Comparison of ENCODE assay signal across 20 mouse cellular contexts in the genomic region with DNA sequence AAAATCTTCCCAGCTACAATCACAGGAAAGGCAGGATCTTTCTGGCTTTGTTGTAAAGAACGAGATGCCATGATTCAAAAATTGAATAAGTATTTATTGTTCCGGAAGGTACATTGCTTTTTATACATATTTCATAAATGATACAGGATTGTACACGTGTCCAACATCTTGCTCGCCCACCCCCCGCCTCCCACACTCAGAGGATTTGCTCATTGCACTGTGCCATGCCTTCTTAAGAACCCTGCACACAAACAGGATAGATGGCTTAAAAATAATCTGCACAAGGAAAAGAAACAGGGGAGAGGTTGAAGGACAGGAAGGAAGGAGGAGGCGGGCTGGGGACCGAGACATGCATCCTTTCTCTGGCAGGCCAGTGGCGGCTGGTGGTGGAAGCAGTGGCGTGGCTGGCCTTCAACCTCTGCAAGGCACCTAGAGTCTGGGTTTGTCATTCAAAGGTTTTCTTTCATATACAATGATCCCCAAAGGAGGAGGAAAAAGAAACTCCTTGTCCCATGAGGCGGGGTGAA. TPM values are rescaled to one million over a fixed set of nuclear protein-coding genes. Genes with fewer than 3 reads are reported as not detected.
DNase-seq lines count a peak whose midpoint lies in the region; ATAC-seq and TF ChIP-seq lines count a peak whose summit lies in the region.
"Had no signal": no experiment of that assay in that cellular context is flagged by ENCODE, and none has a peak within 500 bp of the region (broad histone marks: within the 10 kb centered on the region; RNA-seq: fewer than 3 reads in every experiment).

No protein-coding gene starts in this region.

- intact Hi-C loops in heart, postnatal 25 days (cut with DNase I): no loop called here

- H3K4me2 ChIP-seq in heart, postnatal 0 days (ENCODE audit: low read depth, low read length): no peak overlapping the region
- no peak overlapping the region for H3K4me2 ChIP-seq in liver, embryonic 12.5 days
- H3K4me2 ChIP-seq: hindbrain, embryonic 13.5 days; intestine, embryonic 15.5 days; liver, embryonic 11.5 days had no signal

- H3K27me3 ChIP-seq in heart, postnatal 0 days (ENCODE audit: control insufficient read depth, insufficient read depth, low read length): no peaks in the 10 kb centered on the region
- H3K27me3 ChIP-seq in liver, adult 2 months (ENCODE audit: control insufficient read depth, insufficient read depth, low read length): no peaks in the 10 kb centered on the region
- no peaks in the 10 kb centered on the region for H3K27me3 ChIP-seq in liver, embryonic 12.5 days (replicated peaks)
- H3K27me3 ChIP-seq: hindbrain, embryonic 13.5 days; intestine, embryonic 15.5 days; Patski had no signal

- 71% methylated on average over 10 of the region's 10 CpGs for WGBS in heart, postnatal 0 days
- WGBS in liver, adult 2 months: 77% methylated on average over 10 of the region's 10 CpGs
- WGBS in liver, embryonic 12.5 days (ENCODE audit: insufficient replicate concordance): 62% methylated on average over 10 of the region's 10 CpGs

- no peak for TF ChIP-seq CTCF in heart, postnatal 0 days (IDR thresholded peaks at IDR 0.05; ENCODE audit: low read depth)
- no peak for TF ChIP-seq CTCF in liver, adult 2 months (IDR thresholded peaks at IDR 0.05; ENCODE audit: low read depth, low read length)

- no peaks in the 10 kb centered on the region for H3K79me2 ChIP-seq in liver, adult 2 months (ENCODE audit: control insufficient read depth, insufficient read depth, low read length)

- ATAC-seq in frontal cortex, adult (ENCODE audit: low TSS enrichment): peak; percentile 17; the same call in 1 of the 2 replicates
- ATAC-seq in heart, postnatal 0 days (ENCODE audit: insufficient read depth, low read depth): no peak
- ATAC-seq in liver, embryonic 12.5 days: no peak
- ATAC-seq: forebrain, postnatal 0 days; intestine, embryonic 15.5 days; Patski had no signal

- no peak for TF ChIP-seq POLR2A in liver, adult 2 months (IDR thresholded peaks at IDR 0.05; ENCODE audit: extremely low read depth, insufficient read depth, low read length)

- H3K27ac ChIP-seq in heart, postnatal 0 days (ENCODE audit: low read depth): peak overlapping the region; percentile 44
- H3K27ac ChIP-seq in liver, adult 2 months (replicated peaks; ENCODE audit: insufficient read depth, low read depth, low read length): peak overlapping the region; percentile 79
- no peak overlapping the region; the same call in 1 of the 2 replicates for H3K27ac ChIP-seq in liver, embryonic 12.5 days
- H3K27ac ChIP-seq: hindbrain, embryonic 13.5 days; intestine, embryonic 15.5 days had no signal

- no peak overlapping the region for H3K4me3 ChIP-seq in heart, postnatal 0 days (ENCODE audit: low read depth, low read length)
- no peak overlapping the region for H3K4me3 ChIP-seq in liver, adult 2 months (ENCODE audit: insufficient read depth, low read depth, low read length)
- no peak overlapping the region for H3K4me3 ChIP-seq in liver, embryonic 12.5 days
- H3K4me3 ChIP-seq: hindbrain, embryonic 13.5 days; intestine, embryonic 15.5 days had no signal

- no peak overlapping the region for H3K9ac ChIP-seq in heart, postnatal 0 days (replicated peaks; ENCODE audit: low read depth, low read length)
- H3K9ac ChIP-seq in liver, adult 2 months (ENCODE audit: low read depth, low read length): no peak overlapping the region
- H3K9ac ChIP-seq in liver, embryonic 12.5 days: no peak overlapping the region
- H3K9ac ChIP-seq: forebrain, postnatal 0 days; hindbrain, embryonic 13.5 days; intestine, embryonic 15.5 days had no signal

- peaks cover 22% of the 10 kb centered on the region for H3K4me1 ChIP-seq in heart, postnatal 0 days (ENCODE audit: control insufficient read depth, insufficient read depth)
- H3K4me1 ChIP-seq in liver, adult 2 months (ENCODE audit: control insufficient read depth, insufficient read depth, low read length): peaks cover 11% of the 10 kb centered on the region
- H3K4me1 ChIP-seq in liver, embryonic 12.5 days: peaks cover 27% of the 10 kb centered on the region

- TF ChIP-seq EP300 in heart, postnatal 0 days (IDR thresholded peaks at IDR 0.05; ENCODE audit: low read depth): no peak

- H3K36me3 ChIP-seq in heart, postnatal 0 days (replicated peaks; ENCODE audit: control insufficient read depth, insufficient read depth, low read length): no peaks in the 10 kb centered on the region; the same call in 1 of the 2 replicates
- peaks cover 2% of the 10 kb centered on the region; the same call in 1 of the 2 replicates for H3K36me3 ChIP-seq in liver, adult 2 months (ENCODE audit: control insufficient read depth, insufficient read depth, low read length)
- H3K36me3 ChIP-seq in liver, embryonic 12.5 days: no peaks in the 10 kb centered on the region
- H3K36me3 ChIP-seq: hindbrain, embryonic 13.5 days had no signal

- no peaks in the 10 kb centered on the region for H3K9me3 ChIP-seq in heart, postnatal 0 days (replicated peaks; ENCODE audit: control insufficient read depth, low read length)
- no peaks in the 10 kb centered on the region for H3K9me3 ChIP-seq in liver, embryonic 12.5 days (replicated peaks)
- H3K9me3 ChIP-seq: hindbrain, embryonic 13.5 days; intestine, embryonic 15.5 days had no signal

- DNase-seq in frontal cortex, postnatal 10 days (ENCODE audit: low spot score in 2 of 2): no peak
- peak; percentile 29 for DNase-seq in heart, postnatal 0 days (ENCODE audit: low spot score)
- no peak for DNase-seq in heart, postnatal 25 days (ENCODE audit: low spot score)
- DNase-seq in liver, adult 2 months (ENCODE audit: extremely low read depth, low read depth, low spot score): no peak
- peak; percentile 48 for DNase-seq in 416B (ENCODE audit: low read depth)
- no peak for DNase-seq in gastrocnemius, postnatal 4 days (ENCODE audit: low spot score in 2 of 2)
- DNase-seq: B cell, adult 2 months; cerebellum, adult 11-12 months; cerebellum, postnatal 36 days; forebrain, postnatal 0 days; gastrocnemius, postnatal 10 days; lung, postnatal 4 days; midbrain, embryonic 14.5 days had no signal

RNA-seq across cellular contexts. Expression of a gene that starts 5.4 kb away (rescaled TPM):
- 6.3 and 8.2 TPM in 2 replicates for total RNA-seq in heart, postnatal 0 days (2014; rRNA removed; ENCODE audit: low replicate concordance)
- polyA plus RNA-seq in heart, postnatal 0 days (2015; fragmentation: Nextera tagmentation; extraction: Ambion mirVana): 3.0 and 3.2 TPM in 2 replicates
- not detected for total RNA-seq in heart, postnatal 25 days (2021)
- 30.1 and 32.8 TPM in 2 replicates for total RNA-seq in liver, adult 2 months (2014; rRNA removed)
- 20.3 and 26.1 TPM in 2 replicates for polyA plus RNA-seq in liver, adult 2 months (2012; rRNA removed)
- 32.4 and 37.4 TPM in 2 replicates for polyA plus RNA-seq in liver, embryonic 12.5 days (2016; fragmentation: Nextera tagmentation; extraction: Ambion mirVana)
- total RNA-seq in gastrocnemius, postnatal 4 days (2021): under 1 TPM; 0.56 to 0.75 TPM

RNA-seq across cellular contexts. Expression of a gene that starts 43.5 kb away (rescaled TPM):
- not detected in 2 replicates for total RNA-seq in heart, postnatal 0 days (2014; rRNA removed; ENCODE audit: low replicate concordance)
- 0.20 and 0.29 TPM in 2 replicates for polyA plus RNA-seq in heart, postnatal 0 days (2015; fragmentation: Nextera tagmentation; extraction: Ambion mirVana)
- not detected for total RNA-seq in heart, postnatal 25 days (2021)
- total RNA-seq in liver, adult 2 months (2014; rRNA removed): 58.5 and 63.4 TPM in 2 replicates
- polyA plus RNA-seq in liver, adult 2 months (2012; rRNA removed): 66.6 and 69.9 TPM in 2 replicates
- polyA plus RNA-seq in liver, embryonic 12.5 days (2016; fragmentation: Nextera tagmentation; extraction: Ambion mirVana): 39.0 and 41.3 TPM in 2 replicates
- total RNA-seq in gastrocnemius, postnatal 4 days (2021): not detected
- total RNA-seq: forebrain, postnatal 0 days; left cerebral cortex, postnatal 14 days had no signal
- polyA plus RNA-seq: forebrain, postnatal 0 days; hindbrain, embryonic 13.5 days; midbrain, embryonic 14.5 days; Patski had no signal

RNA-seq across cellular contexts. Expression of a gene that starts 51.5 kb away (rescaled TPM):
- total RNA-seq in heart, postnatal 0 days (2014; rRNA removed; ENCODE audit: low replicate concordance): 11.7 and 19.2 TPM in 2 replicates
- 9.5 and 11.8 TPM in 2 replicates for polyA plus RNA-seq in heart, postnatal 0 days (2015; fragmentation: Nextera tagmentation; extraction: Ambion mirVana)
- 100 to 1,000 TPM; 130 to 168 TPM for total RNA-seq in heart, postnatal 25 days (2021)
- 3.2 and 7.0 TPM in 2 replicates for total RNA-seq in liver, adult 2 months (2014; rRNA removed)
- 3.8 and 5.5 TPM in 2 replicates for polyA plus RNA-seq in liver, adult 2 months (2012; rRNA removed)
- 4.2 and 5.2 TPM in 2 replicates for polyA plus RNA-seq in liver, embryonic 12.5 days (2016; fragmentation: Nextera tagmentation; extraction: Ambion mirVana)
- total RNA-seq in gastrocnemius, postnatal 4 days (2021): 10 to 100 TPM; 66.6 to 73.1 TPM

Comparison
In these comparisons a context has a peak if more than half of its experiments do, and no peak if none do; other contexts are left out.
1. DNase-seq: peak in heart, postnatal 0 days (single experiment) and 416B (single experiment); none in frontal cortex, postnatal 10 days (0 of 2), heart, postnatal 25 days (single experiment), liver, adult 2 months (single experiment) and gastrocnemius, postnatal 4 days (0 of 2).
2. RNA of a gene that starts 43.5 kb away (total RNA-seq): 58.5 to 63.4 TPM in liver, adult 2 months; not detected in heart, postnatal 25 days, not detected in heart, postnatal 0 days and not detected in gastrocnemius, postnatal 4 days; every median in the first group is over 10 times any median in the second.